Mouse (Mus musculus) C2C12 (cell line): ENCODE data around the gene Nos3.

ENCODE experiments used
- CEBPB ChIP-seq: IDR thresholded peaks from one replicate; pipeline ENCODE4 v1.6.1; 2011; ENCODE audit warnings: low read depth, mild to moderate bottlenecking, control low read depth, moderate library complexity
- CTCF ChIP-seq: IDR thresholded peaks from one replicate; pipeline ENCODE4 v1.5.1; 2011; ENCODE audit not compliant: control insufficient read depth, insufficient read depth, insufficient read length
- FOSL1 ChIP-seq: IDR thresholded peaks from one replicate; pipeline ENCODE4 v1.8.0; 2011; ENCODE audit warnings: mild to moderate bottlenecking, low read length; ENCODE audit not compliant: poor library complexity, insufficient read depth, severe bottlenecking
- MAX ChIP-seq: IDR thresholded peaks from one replicate; pipeline ENCODE4 v1.6.1; 2011; ENCODE audit warnings: mild to moderate bottlenecking, control low read depth
- MYOD1 ChIP-seq: IDR thresholded peaks from one replicate; pipeline ENCODE4 v1.6.1; 2011; ENCODE audit warnings: low read depth; ENCODE audit not compliant: control insufficient read depth, insufficient read length
- MYOG ChIP-seq: IDR thresholded peaks from one replicate; pipeline ENCODE4 v1.6.1; 2011; ENCODE audit not compliant: control insufficient read depth, insufficient read length; ENCODE audit errors: extremely low read depth
- USF1 ChIP-seq: IDR thresholded peaks from one replicate; pipeline ENCODE4 v1.6.1; 2011; ENCODE audit warnings: low read depth, mild to moderate bottlenecking, control low read depth, moderate library complexity

GRCm38 (mm10) chr5:24343977-24344436, 20.6 kb upstream of the Nos3 start:
- TF ChIP-seq CTCF (no peak), USF1 (no peak), MYOG (no peak), MYOD1 (no peak), MAX (no peak), FOSL1 (no peak), CEBPB (no peak)
